Mouse (Mus musculus) neural tube, embryonic 14.5 days (tissue): Measurements from ENCODE around the gene Tmprss5. TPM values are rescaled to one million over a fixed set of nuclear protein-coding genes. Genes with fewer than 3 reads are reported as not detected.

ENCODE experiments used
- ATAC-seq: fragments of 200-750 bp; cut with Nextera tagmentation; 2 replicates; pipeline ENCODE4 v1.8.0; 2017; ENCODE audit warnings: low read depth, mild to moderate bottlenecking, moderate TSS enrichment, moderate library complexity
- H3K27ac ChIP-seq: fragments of 300-500 bp; sonication (generic); 2 replicates; pipeline ENCODE4 v1.5.1; 2014; ENCODE audit warnings: low read depth, mild to moderate bottlenecking, control low read depth, low read length, moderate library complexity, mixed read lengths
- H3K27me3 ChIP-seq: fragments of 300-500 bp; sonication (generic); 2 replicates; pipeline ENCODE4 v1.6.1; 2014; ENCODE audit warnings: low read length; ENCODE audit not compliant: control insufficient read depth, insufficient read depth
- H3K36me3 ChIP-seq: fragments of 300-500 bp; sonication (generic); 2 replicates; pipeline ENCODE4 v1.6.1; 2014; ENCODE audit warnings: low read length, mixed read lengths; ENCODE audit not compliant: control insufficient read depth, insufficient read depth
- H3K4me1 ChIP-seq: fragments of 300-500 bp; sonication (generic); 2 replicates; pipeline ENCODE4 v1.6.1; 2014; ENCODE audit warnings: low read length; ENCODE audit not compliant: control insufficient read depth, insufficient read depth
- H3K4me2 ChIP-seq: fragments of 300-500 bp; sonication (generic); 2 replicates; pipeline ENCODE4 v1.6.1; 2014; ENCODE audit warnings: mild to moderate bottlenecking, low read depth, low read length, control low read depth
- H3K4me3 ChIP-seq: fragments of 300-500 bp; sonication (generic); 2 replicates; pipeline ENCODE4 v1.5.1; 2014; ENCODE audit warnings: low read depth, low read length, control low read depth, mixed read lengths
- H3K9ac ChIP-seq: fragments of 300-500 bp; sonication (generic); replicated peaks from 2 replicates; pipeline ENCODE4 v1.6.1; 2014; ENCODE audit warnings: low read depth, mild to moderate bottlenecking, control low read depth, low read length, mixed read lengths
- H3K9me3 ChIP-seq: fragments of 300-500 bp; sonication (generic); 2 replicates; pipeline ENCODE4 v1.6.1; 2016; ENCODE audit warnings: low read length; ENCODE audit not compliant: control insufficient read depth
- WGBS: fragments of 180-500 bp; shearing (Covaris S2); extraction: QIAGEN DNeasy Blood & Tissue Kit; methylation state at CpG from one replicate; pipeline ENCODE4 v1.1.7; 2014; 5-methylcytosine and 5-hydroxymethylcytosine counted together
- polyA plus RNA-seq: library from polyadenylated mRNA; unstranded; fragments of >200 nt; fragmentation: Nextera tagmentation; extraction: Ambion mirVana; gene quantifications from 2 replicates; pipeline ENCODE4 v1.2.1, GENCODE M21; 2014

Tmprss5 gene
- polyA plus RNA-seq, 1 experiment from 2014 or later = 2.1 TPM

GRCm38 (mm10) chr9:49098871-49099270 lies 17.8 kb downstream of the Tmprss5 start:
- 93% methylated on average over 3 of the region's 3 CpGs for WGBS
- no peak overlapping the region for H3K4me3 ChIP-seq
- H3K27ac ChIP-seq = no peak overlapping the region
- no peaks in the 10 kb centered on the region for H3K4me1 ChIP-seq
- no peaks in the 10 kb centered on the region for H3K36me3 ChIP-seq
- no peak overlapping the region for H3K4me2 ChIP-seq
- no peaks in the 10 kb centered on the region for H3K9me3 ChIP-seq
- ATAC-seq = no peak
- H3K9ac ChIP-seq = no peak overlapping the region
- no peaks in the 10 kb centered on the region for H3K27me3 ChIP-seq

GRCm38 (mm10) chr9:49102328-49102727 lies 21.3 kb downstream of the Tmprss5 start:
- Histone ChIP-seq H3K4me2 (no peak overlapping the region), H3K9me3 (no peaks in the 10 kb centered on the region), H3K4me3 (no peak overlapping the region), H3K36me3 (no peaks in the 10 kb centered on the region), H3K27ac (no peak overlapping the region), H3K9ac (no peak overlapping the region), H3K27me3 (no peaks in the 10 kb centered on the region), H3K4me1 (no peaks in the 10 kb centered on the region)
- ATAC-seq = peak; percentile 92
- 14% methylated on average over 1 of the region's 1 CpGs for WGBS

GRCm38 (mm10) chr9:49109101-49109500 lies 28.0 kb downstream of the Tmprss5 start:
- Histone ChIP-seq H3K9ac (no peak overlapping the region), H3K4me1 (no peaks in the 10 kb centered on the region), H3K27ac (no peak overlapping the region), H3K27me3 (no peaks in the 10 kb centered on the region), H3K9me3 (no peaks in the 10 kb centered on the region), H3K36me3 (no peaks in the 10 kb centered on the region), H3K4me3 (no peak overlapping the region), H3K4me2 (no peak overlapping the region)
- ATAC-seq = no peak
- WGBS = 50% methylated on average over 7 of the region's 7 CpGs

GRCm38 (mm10) chr9:49110476-49111220 lies 29.6 kb downstream of the Tmprss5 start:
- WGBS = 47% methylated on average over 6 of the region's 6 CpGs
- ATAC-seq = no peak
- Histone ChIP-seq H3K4me3 (no peak overlapping the region), H3K27ac (no peak overlapping the region), H3K9me3 (no peaks in the 10 kb centered on the region), H3K36me3 (no peaks in the 10 kb centered on the region), H3K4me2 (no peak overlapping the region), H3K4me1 (no peaks in the 10 kb centered on the region), H3K9ac (no peak overlapping the region), H3K27me3 (no peaks in the 10 kb centered on the region)

GRCm38 (mm10) chr9:49111296-49111695 lies 30.2 kb downstream of the Tmprss5 start:
- Histone ChIP-seq H3K36me3 (no peaks in the 10 kb centered on the region), H3K27ac (no peak overlapping the region), H3K9me3 (no peaks in the 10 kb centered on the region), H3K4me1 (no peaks in the 10 kb centered on the region), H3K4me3 (no peak overlapping the region), H3K27me3 (no peaks in the 10 kb centered on the region), H3K9ac (no peak overlapping the region), H3K4me2 (no peak overlapping the region)
- WGBS = 87% methylated on average over 5 of the region's 5 CpGs
- no peak for ATAC-seq

- no peak overlapping the region for H3K4me3 ChIP-seq
- no peaks in the 10 kb centered on the region for H3K36me3 ChIP-seq
- H3K27me3 ChIP-seq = no peaks in the 10 kb centered on the region
- no peak for ATAC-seq
- H3K9ac ChIP-seq = no peak overlapping the region
- no peaks in the 10 kb centered on the region for H3K4me1 ChIP-seq
- no peak overlapping the region for H3K27ac ChIP-seq
- 36% methylated on average over 3 of the region's 3 CpGs for WGBS
- H3K4me2 ChIP-seq = no peak overlapping the region
- no peaks in the 10 kb centered on the region for H3K9me3 ChIP-seq
Measured at GRCm38 (mm10) chr9:49118271-49118825, 37.3 kb downstream of the Tmprss5 start.

- H3K36me3 ChIP-seq = no peaks in the 10 kb centered on the region
- 77% methylated on average over 4 of the region's 4 CpGs for whole genome bisulfite sequencing
- no peak overlapping the region for H3K4me3 ChIP-seq
- ATAC-seq = no peak
- H3K9me3 ChIP-seq = no peaks in the 10 kb centered on the region
- H3K9ac ChIP-seq = no peak overlapping the region
- H3K27ac ChIP-seq = no peak overlapping the region
- no peaks in the 10 kb centered on the region for H3K27me3 ChIP-seq
- no peaks in the 10 kb centered on the region for H3K4me1 ChIP-seq
- no peak overlapping the region for H3K4me2 ChIP-seq
Measured at GRCm38 (mm10) chr9:49119759-49120158, 38.7 kb downstream of the Tmprss5 start.

- 65% methylated on average over 7 of the region's 7 CpGs for WGBS
- H3K4me1 ChIP-seq = no peaks in the 10 kb centered on the region
- ATAC-seq = no peak
- no peak overlapping the region for H3K9ac ChIP-seq
- no peak overlapping the region for H3K27ac ChIP-seq
- H3K4me3 ChIP-seq = no peak overlapping the region
- no peak overlapping the region for H3K4me2 ChIP-seq
- H3K27me3 ChIP-seq = no peaks in the 10 kb centered on the region
- no peaks in the 10 kb centered on the region for H3K9me3 ChIP-seq
- no peaks in the 10 kb centered on the region for H3K36me3 ChIP-seq
Measured at GRCm38 (mm10) chr9:49125706-49126105, 44.6 kb downstream of the Tmprss5 start.

- H3K4me2 ChIP-seq = no peak overlapping the region
- H3K9ac ChIP-seq = no peak overlapping the region
- no peaks in the 10 kb centered on the region for H3K4me1 ChIP-seq
- no peak overlapping the region for H3K27ac ChIP-seq
- no peaks in the 10 kb centered on the region for H3K27me3 ChIP-seq
- WGBS = 32% methylated on average over 5 of the region's 5 CpGs
- no peaks in the 10 kb centered on the region for H3K9me3 ChIP-seq
- no peak for ATAC-seq
- no peak overlapping the region for H3K4me3 ChIP-seq
- H3K36me3 ChIP-seq = no peaks in the 10 kb centered on the region
Measured at GRCm38 (mm10) chr9:49130514-49131010, 49.5 kb downstream of the Tmprss5 start.
